Mouse (Mus musculus) hindbrain, embryonic 11.5 days (tissue): ENCODE results near the gene Gmds. TPM values are rescaled to one million over a fixed set of nuclear protein-coding genes. Genes with fewer than 3 reads are reported as not detected.

Source experiments
- ATAC-seq: fragments of 200-750 bp; cut with Nextera tagmentation; 2 replicates; pipeline ENCODE4 v1.8.0; 2017; ENCODE audit warnings: mild to moderate bottlenecking, moderate TSS enrichment, moderate library complexity; ENCODE audit not compliant: low FRiP score
- DNase-seq: peaks from one replicate; pipeline ENCODE4 v3.0.0-alpha.2; 2015; ENCODE audit warnings: low spot score
- H3K27ac ChIP-seq: fragments of 300-500 bp; sonication (generic); 2 replicates; pipeline ENCODE4 v1.5.1; 2014; ENCODE audit warnings: mild to moderate bottlenecking, low read depth, low read length
- H3K27me3 ChIP-seq: fragments of 300-500 bp; sonication (generic); 2 replicates; pipeline ENCODE4 v1.6.1; 2014; ENCODE audit warnings: mild to moderate bottlenecking, low read length, moderate library complexity, mixed read lengths; ENCODE audit not compliant: control insufficient read depth, insufficient read depth
- H3K36me3 ChIP-seq: fragments of 300-500 bp; sonication (generic); 2 replicates; pipeline ENCODE4 v1.6.1; 2014; ENCODE audit warnings: mild to moderate bottlenecking, low read length, moderate library complexity, mixed read lengths; ENCODE audit not compliant: control insufficient read depth, insufficient read depth
- H3K4me1 ChIP-seq: fragments of 300-500 bp; sonication (generic); replicated peaks from 2 replicates; pipeline ENCODE4 v1.6.1; 2014; ENCODE audit warnings: low read length, mixed read lengths; ENCODE audit not compliant: control insufficient read depth, insufficient read depth
- H3K4me2 ChIP-seq: fragments of 300-500 bp; sonication (generic); replicated peaks from 2 replicates; pipeline ENCODE4 v1.6.1; 2014; ENCODE audit warnings: mild to moderate bottlenecking, low read depth, low read length
- H3K4me3 ChIP-seq: fragments of 300-500 bp; sonication (generic); 2 replicates; pipeline ENCODE4 v1.5.1; 2014; ENCODE audit warnings: low read depth, low read length
- H3K9ac ChIP-seq: fragments of 300-500 bp; sonication (generic); 2 replicates; pipeline ENCODE4 v1.6.1; 2014; ENCODE audit warnings: low read depth, low read length
- H3K9me3 ChIP-seq: fragments of 300-500 bp; sonication (generic); 2 replicates; pipeline ENCODE4 v1.6.1; 2016; ENCODE audit warnings: low read length; ENCODE audit not compliant: control insufficient read depth
- WGBS: fragments of 180-500 bp; shearing (Covaris S2); extraction: QIAGEN DNeasy Blood & Tissue Kit; methylation state at CpG from one replicate; pipeline ENCODE4 v1.1.7; 2014; 5-methylcytosine and 5-hydroxymethylcytosine counted together
- polyA plus RNA-seq: library from polyadenylated mRNA; unstranded; fragments of >200 nt; fragmentation: Nextera tagmentation; extraction: Ambion mirVana; gene quantifications from 2 replicates; pipeline ENCODE4 v1.2.1, GENCODE M21; 2014

Gmds gene
- polyA plus RNA-seq, 1 experiment from 2014 or later, result 32.1 TPM

GRCm38 (mm10) chr13:31888500-31888899 is 450.0 kb downstream of the Gmds start:
- Histone ChIP-seq H3K36me3 (no peaks in the 10 kb centered on the region), H3K4me3 (no peak overlapping the region), H3K9me3 (no peaks in the 10 kb centered on the region), H3K4me2 (no peak overlapping the region), H3K9ac (no peak overlapping the region), H3K27me3 (no peaks in the 10 kb centered on the region), H3K27ac (no peak overlapping the region), H3K4me1 (no peaks in the 10 kb centered on the region)
- 95% methylated on average over 3 of the region's 3 CpGs for WGBS
- ATAC-seq (no peak), DNase-seq (no peak)

- Histone ChIP-seq H3K27ac (no peak overlapping the region), H3K36me3 (no peaks in the 10 kb centered on the region), H3K9me3 (no peaks in the 10 kb centered on the region), H3K9ac (no peak overlapping the region), H3K4me2 (no peak overlapping the region), H3K4me1 (no peaks in the 10 kb centered on the region), H3K4me3 (no peak overlapping the region), H3K27me3 (no peaks in the 10 kb centered on the region)
- WGBS, result 100% methylated on average over 1 of the region's 1 CpGs
- ATAC-seq (no peak), DNase-seq (no peak)
These were observed 452.8 kb downstream of the Gmds start for GRCm38 (mm10) chr13:31885769-31886168.

GRCm38 (mm10) chr13:31878805-31879477 is 459.6 kb downstream of the Gmds start:
- Histone ChIP-seq H3K36me3 (no peaks in the 10 kb centered on the region), H3K4me3 (no peak overlapping the region), H3K4me1 (no peaks in the 10 kb centered on the region), H3K4me2 (no peak overlapping the region), H3K27me3 (no peaks in the 10 kb centered on the region), H3K9ac (no peak overlapping the region), H3K27ac (no peak overlapping the region), H3K9me3 (no peaks in the 10 kb centered on the region)
- WGBS, result 80% methylated on average over 8 of the region's 8 CpGs
- ATAC-seq (no peak), DNase-seq (no peak)

- H3K9me3 ChIP-seq, result no peaks in the 10 kb centered on the region
- ATAC-seq (no peak), DNase-seq (no peak)
- no peaks in the 10 kb centered on the region for H3K27me3 ChIP-seq
- H3K36me3 ChIP-seq, result no peaks in the 10 kb centered on the region
- WGBS, result 69% methylated on average over 4 of the region's 4 CpGs
- no peak overlapping the region for H3K9ac ChIP-seq
- no peak overlapping the region for H3K27ac ChIP-seq
- no peaks in the 10 kb centered on the region for H3K4me1 ChIP-seq
- no peak overlapping the region for H3K4me2 ChIP-seq
- H3K4me3 ChIP-seq, result no peak overlapping the region
These were observed 461.5 kb downstream of the Gmds start for GRCm38 (mm10) chr13:31877061-31877460.

GRCm38 (mm10) chr13:31874427-31874826 is 464.1 kb downstream of the Gmds start:
- Histone ChIP-seq H3K4me3 (no peak overlapping the region), H3K36me3 (no peaks in the 10 kb centered on the region), H3K4me2 (no peak overlapping the region), H3K9me3 (no peaks in the 10 kb centered on the region), H3K27me3 (no peaks in the 10 kb centered on the region), H3K4me1 (no peaks in the 10 kb centered on the region), H3K27ac (no peak overlapping the region), H3K9ac (no peak overlapping the region)
- no peak for ATAC-seq
- WGBS, result 75% methylated on average over 3 of the region's 3 CpGs
- no peak for DNase-seq

- no peak overlapping the region for H3K27ac ChIP-seq
- H3K36me3 ChIP-seq, result no peaks in the 10 kb centered on the region
- no peak overlapping the region for H3K4me3 ChIP-seq
- no peak overlapping the region for H3K9ac ChIP-seq
- no peaks in the 10 kb centered on the region for H3K4me1 ChIP-seq
- ATAC-seq, result no peak
- WGBS, result 89% methylated on average over 1 of the region's 1 CpGs
- H3K4me2 ChIP-seq, result no peak overlapping the region
- DNase-seq, result no peak
- no peaks in the 10 kb centered on the region for H3K27me3 ChIP-seq
- H3K9me3 ChIP-seq, result no peaks in the 10 kb centered on the region
These were observed 465.3 kb downstream of the Gmds start for GRCm38 (mm10) chr13:31873269-31873668.

GRCm38 (mm10) chr13:31864786-31865185 is 473.8 kb downstream of the Gmds start:
- no peaks in the 10 kb centered on the region for H3K36me3 ChIP-seq
- H3K27me3 ChIP-seq, result no peaks in the 10 kb centered on the region
- H3K9me3 ChIP-seq, result no peaks in the 10 kb centered on the region
- no peak overlapping the region for H3K27ac ChIP-seq
- 92% methylated on average over 5 of the region's 5 CpGs for WGBS
- ATAC-seq (no peak), DNase-seq (no peak)
- H3K9ac ChIP-seq, result no peak overlapping the region
- H3K4me1 ChIP-seq, result no peaks in the 10 kb centered on the region
- H3K4me3 ChIP-seq, result no peak overlapping the region
- no peak overlapping the region for H3K4me2 ChIP-seq

- Histone ChIP-seq H3K9me3 (no peaks in the 10 kb centered on the region), H3K4me1 (no peaks in the 10 kb centered on the region), H3K9ac (no peak overlapping the region), H3K27ac (no peak overlapping the region), H3K36me3 (no peaks in the 10 kb centered on the region), H3K27me3 (no peaks in the 10 kb centered on the region), H3K4me2 (no peak overlapping the region), H3K4me3 (no peak overlapping the region)
- WGBS, result 74% methylated on average over 9 of the region's 9 CpGs
- DNase-seq, result no peak
- ATAC-seq, result no peak
These were observed 475.1 kb downstream of the Gmds start for GRCm38 (mm10) chr13:31863461-31863860.

GRCm38 (mm10) chr13:31860200-31860599 is 478.3 kb downstream of the Gmds start:
- Histone ChIP-seq H3K4me3 (no peak overlapping the region), H3K27ac (no peak overlapping the region), H3K9ac (no peak overlapping the region), H3K4me2 (no peak overlapping the region), H3K9me3 (no peaks in the 10 kb centered on the region), H3K27me3 (no peaks in the 10 kb centered on the region), H3K36me3 (no peaks in the 10 kb centered on the region), H3K4me1 (no peaks in the 10 kb centered on the region)
- ATAC-seq, result no peak
- 87% methylated on average over 5 of the region's 5 CpGs for WGBS
- DNase-seq, result no peak
